Mouse (Mus musculus) megakaryocyte-erythroid progenitor cell, adult 5-6 weeks (primary cell): ENCODE results near the gene Pim3. TPM values are rescaled to one million over a fixed set of nuclear protein-coding genes. Genes with fewer than 3 reads are reported as not detected.
A peak's percentile ranks its signal among the peaks of the same experiment; 100 is the strongest.

Source experiments
- ATAC-seq: replicated peaks from 2 replicates; pipeline ENCODE4 v1.8.0; 2016; ENCODE audit warnings: mild to moderate bottlenecking, inconsistent platforms; ENCODE audit not compliant: severe bottlenecking, poor library complexity, low FRiP score, low TSS enrichment
- total RNA-seq, 2 experiments: library from RNA; stranded (forward) in 1 of 2; stranded (reverse) in 1 of 2; fragments of 200-1000, 215-1000 nt in 1 of 2; fragments of >200 nt in 1 of 2; fragmentation: Nextera tagmentation in 1 of 2; gene quantifications; 2 replicates each; pipeline ENCODE4 v1.2.3; 2014 to 2017

Pim3 gene
- total RNA-seq, 2 experiments from 2014 or later = 5.5 to 6.4 TPM

GRCm38 (mm10) chr15:88854969-88855830 is 6.8 kb upstream of the Pim3 start:
- no peak for ATAC-seq

- no peak for ATAC-seq
Observed at GRCm38 (mm10) chr15:88855896-88856417, 6.0 kb upstream of the Pim3 start.

- no peak for ATAC-seq
Observed at GRCm38 (mm10) chr15:88856613-88857012, 5.4 kb upstream of the Pim3 start.

GRCm38 (mm10) chr15:88857361-88857760 is 4.6 kb upstream of the Pim3 start:
- ATAC-seq = no peak

GRCm38 (mm10) chr15:88858141-88858541 is 3.8 kb upstream of the Pim3 start:
- no peak for ATAC-seq

- no peak for ATAC-seq
Observed at GRCm38 (mm10) chr15:88858707-88859106, 3.3 kb upstream of the Pim3 start.

GRCm38 (mm10) chr15:88859206-88859970 is 2.6 kb upstream of the Pim3 start:
- no peak for ATAC-seq

- no peak for ATAC-seq
Observed at GRCm38 (mm10) chr15:88860781-88861180, 1.2 kb upstream of the Pim3 start.

GRCm38 (mm10) chr15:88862881-88863694 is 1.1 kb downstream of the Pim3 start:
- no peak for ATAC-seq

- ATAC-seq = peak; percentile 69
Observed at GRCm38 (mm10) chr15:88863695-88864231, 1.8 kb downstream of the Pim3 start.

- ATAC-seq = 0 out of 2 replicates have a peak, but pooled peaks have one; percentile 1
Observed at GRCm38 (mm10) chr15:88864270-88865030, 2.5 kb downstream of the Pim3 start.

- no peak for ATAC-seq
Observed at GRCm38 (mm10) chr15:88865061-88865460, 3.1 kb downstream of the Pim3 start.

GRCm38 (mm10) chr15:88865888-88866695 is 4.1 kb downstream of the Pim3 start:
- ATAC-seq = no peak

GRCm38 (mm10) chr15:88866934-88867356 is 5.0 kb downstream of the Pim3 start:
- ATAC-seq = no peak

GRCm38 (mm10) chr15:88867368-88868023 is 5.5 kb downstream of the Pim3 start:
- no peak for ATAC-seq

- ATAC-seq = no peak
Observed at GRCm38 (mm10) chr15:88868024-88868742, 6.2 kb downstream of the Pim3 start.
